Mouse (Mus musculus) layer of hippocampus, adult 11-12 months (tissue): ENCODE results near the gene Ms4a2.
A peak's percentile ranks its signal among the peaks of the same experiment; 100 is the strongest.

Experiments
- DNase-seq: peaks from one replicate; pipeline ENCODE4 v3.0.0; 2022; ENCODE audit warnings: low spot score

Gene Ms4a2

DNA sequence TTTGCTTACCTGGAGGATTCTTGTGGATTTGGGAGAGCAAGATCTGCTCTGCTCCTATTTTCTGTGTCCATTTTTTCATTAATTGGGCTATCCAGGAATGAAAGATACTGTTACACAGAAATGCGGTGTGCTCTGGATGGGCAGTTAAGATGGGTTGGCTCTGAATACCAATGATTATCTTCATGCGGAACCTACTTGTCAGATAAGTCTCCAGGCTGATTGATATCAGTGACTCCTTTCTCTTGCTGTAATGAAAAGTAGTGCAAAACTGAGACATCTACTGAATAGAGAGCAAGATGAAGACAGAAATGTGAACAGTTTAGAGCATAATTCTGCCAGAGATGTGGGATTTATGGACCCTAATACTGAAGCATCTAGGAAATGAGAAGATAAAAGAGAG, at the start of gene Ms4a2:
TSS of gene Ms4a2 (minus strand) at position 169 of the 400 bp plus-strand sequence.
- no peak for DNase-seq

DNA sequence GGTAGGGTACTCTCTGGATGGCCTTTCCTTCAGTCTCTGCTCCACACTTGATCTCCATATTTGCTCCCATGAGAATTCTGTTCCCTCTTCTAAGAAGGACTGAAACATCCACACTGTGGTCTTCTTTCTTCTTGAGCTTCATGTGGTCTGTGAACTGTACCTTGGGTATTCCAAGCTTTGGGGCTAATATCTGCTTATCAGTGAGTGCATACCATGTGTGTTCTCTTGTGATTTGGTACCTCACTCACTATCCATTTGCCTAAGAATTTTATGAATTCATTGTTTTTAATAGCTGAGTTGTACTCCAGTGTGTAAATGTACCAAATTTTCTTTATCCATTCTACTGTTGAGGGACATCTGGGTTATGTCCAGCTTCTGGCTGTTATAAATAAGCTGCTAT, 38.0 kb upstream of the Ms4a2 start:
- DNase-seq = no peak

DNA sequence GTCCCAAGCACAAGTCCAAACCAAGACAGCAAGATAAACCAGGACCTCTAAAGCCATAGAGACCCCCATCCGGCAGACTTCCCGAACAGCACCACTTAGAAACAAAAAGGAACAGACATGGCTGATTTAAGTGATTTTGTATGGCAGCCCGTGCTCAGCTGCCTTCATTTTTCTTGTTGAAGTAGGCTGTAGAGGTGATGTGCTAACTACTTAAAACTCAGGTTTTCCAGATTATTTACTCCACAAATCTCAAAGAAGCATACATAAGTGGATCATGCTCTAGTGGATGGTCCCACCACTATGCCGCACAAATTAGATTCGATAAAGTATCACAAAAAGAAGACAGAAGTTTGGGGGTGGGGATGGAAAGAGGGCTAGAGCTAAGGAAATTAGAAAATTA, 36.9 kb upstream of the Ms4a2 start, which contains the start of gene Oosp2:
TSS of gene Oosp2 (minus strand) at position 101 of the 400 bp plus-strand sequence.
- DNase-seq = no peak

DNA sequence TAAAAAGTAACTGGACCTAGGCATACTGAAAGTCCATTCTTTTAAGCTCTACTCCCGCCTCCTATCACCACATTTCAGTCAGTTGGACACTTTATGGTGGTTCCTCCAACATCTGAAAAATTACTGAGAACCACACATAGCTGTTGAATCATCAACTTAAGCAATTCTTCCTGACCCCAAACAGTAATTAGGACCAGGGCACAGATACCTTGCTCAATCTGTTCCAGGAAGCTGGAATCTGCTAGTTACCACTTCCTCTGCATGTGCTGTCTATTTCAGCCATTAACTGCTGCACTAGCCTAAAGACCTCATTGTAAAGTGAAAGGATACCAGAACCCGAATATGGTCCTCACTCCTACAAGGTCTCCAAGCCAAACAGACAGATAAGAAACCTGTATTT, 35.6 kb upstream of the Ms4a2 start:
- no peak for DNase-seq

DNA sequence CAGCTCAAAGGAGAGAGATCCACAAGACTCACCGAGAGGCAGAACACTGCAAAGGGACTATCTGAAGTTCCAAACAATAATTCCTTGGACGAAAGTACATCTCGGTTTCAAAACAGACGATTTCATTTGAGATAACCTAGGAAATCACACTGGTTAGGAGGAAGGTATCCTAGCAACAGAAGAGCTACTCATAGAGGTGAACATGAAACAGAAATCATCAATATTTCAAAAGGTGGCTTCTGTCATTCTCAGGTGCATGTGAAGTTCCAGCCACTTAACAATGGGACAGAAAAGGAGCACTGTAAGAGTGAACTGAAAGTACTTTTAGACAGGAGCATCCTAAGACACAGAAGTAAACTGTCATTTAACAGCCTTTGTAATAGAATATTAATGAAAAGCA, 26.0 kb upstream of the Ms4a2 start:
- no peak for DNase-seq

DNA sequence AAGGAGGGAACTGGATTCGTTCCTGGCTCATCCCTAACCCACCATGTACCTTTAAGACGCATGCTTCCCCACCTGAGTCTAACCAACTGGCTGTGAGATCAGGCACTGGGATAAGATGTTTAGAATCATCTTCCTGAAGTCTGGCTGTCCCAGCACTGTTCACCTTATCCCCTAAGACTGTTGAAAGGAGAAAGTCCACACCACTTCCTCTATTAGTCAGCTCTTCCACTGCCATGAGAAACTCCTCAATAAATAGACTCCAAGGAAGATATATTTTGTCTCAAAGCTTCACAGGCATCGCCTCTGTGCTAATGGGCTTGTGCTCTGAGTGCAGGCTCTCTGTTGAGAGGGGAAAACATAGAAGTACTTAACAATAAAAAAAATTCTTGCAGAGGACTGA, 22.6 kb upstream of the Ms4a2 start:
- no peak for DNase-seq

DNA sequence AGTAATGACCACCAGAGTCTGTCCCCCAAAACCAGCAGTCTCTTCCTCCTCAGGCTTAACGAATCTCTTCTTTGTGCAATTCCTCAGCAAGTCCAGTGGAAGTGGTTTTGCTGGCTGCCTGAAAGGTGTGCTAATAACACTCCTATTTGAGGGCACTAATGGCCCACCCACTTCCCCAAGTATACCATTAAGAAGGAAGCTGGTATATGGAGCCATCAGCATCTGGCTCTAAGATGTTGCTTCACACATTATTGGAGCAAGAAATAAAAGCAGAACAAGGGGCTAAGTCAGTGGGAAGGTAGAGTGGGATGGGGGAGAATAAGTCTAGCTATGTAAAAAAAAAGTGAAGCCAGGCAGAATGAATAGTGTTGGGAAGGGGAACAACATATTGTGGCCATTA, 17.2 kb upstream of the Ms4a2 start, which contains the start of gene Ms4a3:
TSS of gene Ms4a3 (minus strand) at position 120 of the 400 bp plus-strand sequence.
- DNase-seq = no peak

DNA sequence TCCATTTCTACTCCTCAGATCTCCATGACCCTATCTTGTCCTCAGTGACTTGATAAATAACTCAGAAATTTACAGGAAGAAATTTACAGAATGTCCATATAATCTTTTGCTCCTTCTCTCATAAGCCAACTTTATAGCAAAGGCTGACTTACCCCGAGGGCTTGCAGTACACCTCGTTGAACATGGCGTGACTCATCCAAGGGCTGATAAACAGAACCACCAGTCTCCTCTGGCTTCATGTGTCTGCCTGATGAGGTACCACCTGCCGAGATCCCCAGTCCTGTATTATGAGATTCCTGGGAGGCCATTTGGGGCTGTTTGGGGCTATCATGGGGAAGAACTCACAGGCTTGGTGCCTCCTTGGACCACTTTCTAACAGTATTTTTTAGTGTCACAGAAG, 15.5 kb upstream of the Ms4a2 start:
- DNase-seq = no peak

DNA sequence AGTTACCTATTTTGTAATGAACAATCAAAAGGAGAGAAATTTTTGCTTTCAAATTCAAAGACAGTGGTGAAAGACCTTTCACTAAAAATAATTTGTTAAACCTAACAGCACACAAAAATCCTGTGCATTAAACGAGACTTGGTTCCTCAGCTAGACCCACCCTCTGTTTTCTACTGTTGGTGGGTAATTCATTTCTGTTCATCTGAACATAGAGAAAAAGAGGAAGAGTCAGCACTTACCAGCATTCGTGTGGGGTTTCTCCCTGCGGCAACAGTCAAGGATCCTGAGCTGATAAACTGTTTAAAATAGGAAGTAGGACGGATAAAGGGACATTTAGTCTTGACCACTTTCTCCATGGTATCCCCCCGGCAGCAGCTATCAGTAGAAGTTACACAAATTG, 12.1 kb upstream of the Ms4a2 start:
- DNase-seq = no peak

DNA sequence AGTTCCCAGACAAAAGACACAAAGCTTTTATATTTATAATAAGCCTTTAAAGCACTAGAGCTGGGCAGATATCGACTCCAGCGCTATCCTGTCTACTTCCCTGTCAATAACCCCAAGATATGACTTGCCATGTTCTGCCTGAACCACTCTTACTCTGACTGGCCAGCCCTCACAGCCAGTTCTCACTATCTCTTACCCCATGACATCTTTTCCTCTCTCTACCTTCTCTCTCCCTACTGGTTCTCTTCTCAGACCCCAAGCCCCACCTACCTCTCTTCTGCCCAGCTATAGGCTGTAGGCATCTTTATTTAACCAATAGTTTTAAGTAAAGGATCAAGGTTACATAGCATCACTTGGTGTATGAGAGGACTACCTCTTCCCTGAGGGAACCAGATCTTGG, 10.8 kb upstream of the Ms4a2 start:
- no peak for DNase-seq

DNA sequence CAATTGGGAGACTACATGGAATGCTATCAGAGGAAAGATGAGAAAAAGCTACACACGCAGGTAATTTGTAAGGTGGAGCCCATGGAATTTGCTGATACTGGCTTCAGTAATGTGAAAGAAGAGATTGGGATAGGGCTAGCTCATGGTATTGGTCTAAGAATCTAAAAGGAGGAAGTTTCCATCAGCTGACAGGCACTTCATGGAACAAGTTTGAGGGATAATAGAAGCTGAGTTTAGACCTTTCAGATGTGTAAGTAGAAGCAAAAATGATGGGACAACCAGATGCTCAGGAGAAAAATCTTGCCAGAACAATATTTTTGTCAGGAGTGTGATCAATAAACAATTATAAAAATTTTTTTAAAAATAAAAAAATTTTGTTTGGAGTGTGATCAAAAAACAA, 10.2 kb upstream of the Ms4a2 start:
- no peak for DNase-seq

DNA sequence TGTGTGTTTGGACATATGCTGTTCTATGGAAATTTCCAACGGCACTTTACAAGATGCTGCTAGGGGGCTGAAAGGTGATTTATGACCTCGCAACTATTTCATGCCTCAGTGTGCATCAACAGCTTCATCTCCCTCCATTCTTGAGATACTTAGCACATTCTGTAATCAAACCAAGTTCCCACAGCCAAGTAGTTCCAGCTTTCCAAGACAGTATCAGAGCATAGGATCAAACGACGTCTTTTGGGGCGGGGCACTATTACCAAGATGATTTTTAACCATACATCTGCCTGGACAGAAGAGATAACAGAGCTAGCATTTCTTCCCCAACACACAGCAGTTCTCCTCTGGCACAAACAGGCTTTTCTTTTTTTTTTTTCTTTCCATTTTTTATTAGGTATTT, 1.7 kb upstream of the Ms4a2 start:
- no peak for DNase-seq

DNA sequence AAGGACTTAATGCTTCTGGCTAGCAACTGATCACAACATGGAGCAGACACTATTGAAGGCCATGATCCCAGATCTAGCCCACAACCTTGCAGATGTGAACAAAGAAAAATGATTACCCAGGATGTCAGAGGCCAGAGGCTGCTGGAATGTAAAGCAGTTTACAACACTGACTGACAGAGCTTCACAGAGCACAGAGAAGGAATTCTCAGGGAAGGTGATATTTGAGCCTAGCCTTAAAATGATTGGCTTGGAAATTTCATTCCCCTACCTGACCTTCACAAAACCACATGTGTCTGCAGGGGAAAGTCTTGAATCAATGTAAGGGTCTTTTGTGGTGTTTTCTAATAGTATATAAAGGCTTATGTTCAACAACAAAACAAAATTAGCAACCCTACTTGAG, 1.3 kb upstream of the Ms4a2 start:
- no peak for DNase-seq

DNA sequence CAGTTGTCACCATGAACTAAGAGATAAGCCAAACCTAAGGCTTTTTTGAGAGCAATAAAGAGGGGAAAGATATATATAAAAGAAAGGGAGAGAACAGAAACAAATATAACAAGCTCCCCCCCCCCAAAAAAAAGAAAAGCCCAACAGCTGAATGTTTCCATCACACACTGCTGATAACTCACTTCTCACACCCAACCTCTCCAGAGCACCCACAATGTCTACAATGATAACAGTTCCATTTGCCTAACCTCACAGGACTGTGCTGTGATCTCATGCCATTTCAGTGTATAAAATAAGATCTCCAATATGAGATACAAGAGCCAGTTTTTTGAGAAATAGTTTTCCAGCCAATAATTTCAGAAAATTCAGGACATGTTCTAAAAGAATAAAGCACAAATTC, 5.5 kb downstream of the Ms4a2 start:
- DNase-seq = no peak

DNA sequence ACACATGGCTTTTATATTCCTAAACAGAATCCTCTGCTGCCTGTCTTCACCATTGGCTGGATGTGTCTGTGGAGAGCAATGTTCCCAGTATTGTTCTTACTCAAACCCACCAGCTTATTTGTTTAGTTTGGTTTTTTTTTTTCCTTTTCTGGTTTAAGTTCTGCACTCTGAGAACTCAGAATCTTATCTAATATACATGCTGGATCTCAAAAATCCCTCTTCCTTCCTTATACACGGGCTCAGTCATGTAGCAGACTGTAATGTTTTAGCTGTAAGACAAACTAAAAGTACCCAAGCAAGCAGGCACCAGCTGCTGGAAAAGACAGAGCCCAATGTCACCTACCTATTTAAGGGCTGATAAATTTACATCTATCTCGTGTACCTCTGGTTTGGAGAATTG, 8.7 kb downstream of the Ms4a2 start:
- no peak for DNase-seq

DNA sequence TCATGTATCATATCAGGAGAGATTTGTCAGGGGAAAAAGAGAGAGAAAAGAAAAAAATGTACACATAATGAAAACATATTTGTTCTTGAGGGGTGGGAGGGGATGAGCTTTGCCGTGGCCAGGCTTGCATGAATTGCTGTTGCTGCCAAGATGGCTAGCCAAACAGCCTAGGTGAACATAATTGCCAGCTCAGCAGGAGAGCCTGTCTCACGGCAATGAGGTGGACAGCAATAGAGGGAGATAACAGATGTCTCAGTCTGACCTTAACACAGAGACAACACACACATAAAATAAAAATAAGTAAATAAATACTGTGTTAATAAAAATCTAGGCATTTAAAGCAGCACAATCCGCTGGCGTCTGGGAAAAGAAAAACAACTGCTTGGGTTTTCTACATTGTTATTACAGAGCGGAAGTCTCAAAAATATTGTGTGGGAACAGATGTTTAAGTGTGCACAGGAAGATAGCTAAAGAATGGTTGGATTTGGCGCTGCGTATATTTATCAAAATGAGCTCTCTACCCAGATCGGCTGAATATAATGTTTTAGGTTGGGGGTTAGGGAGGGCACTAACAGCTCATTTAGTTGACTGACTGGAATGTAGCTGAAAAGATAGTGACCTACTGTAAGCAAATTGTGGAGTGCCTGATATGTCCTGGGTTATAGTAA, 9.6 kb downstream of the Ms4a2 start:
- DNase-seq = no peak

DNA sequence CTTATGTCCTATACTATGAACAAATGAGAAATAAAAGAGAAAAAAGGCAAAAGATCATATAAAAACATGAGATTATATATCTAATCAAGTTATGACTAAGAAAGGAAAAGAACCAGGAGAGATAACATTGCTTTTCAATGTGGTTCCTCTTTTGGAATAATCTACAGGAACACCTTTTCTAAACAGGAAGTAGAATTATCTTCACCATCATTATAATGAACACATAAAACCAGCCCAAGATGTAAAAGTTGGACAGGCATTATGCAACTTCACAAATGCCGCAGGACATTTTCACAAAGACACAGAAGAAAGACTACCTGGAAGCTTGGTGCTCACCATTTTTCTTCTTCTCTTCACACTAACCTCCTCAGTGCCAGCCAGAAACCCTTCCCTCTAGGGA, 10.4 kb downstream of the Ms4a2 start:
- no peak for DNase-seq

DNA sequence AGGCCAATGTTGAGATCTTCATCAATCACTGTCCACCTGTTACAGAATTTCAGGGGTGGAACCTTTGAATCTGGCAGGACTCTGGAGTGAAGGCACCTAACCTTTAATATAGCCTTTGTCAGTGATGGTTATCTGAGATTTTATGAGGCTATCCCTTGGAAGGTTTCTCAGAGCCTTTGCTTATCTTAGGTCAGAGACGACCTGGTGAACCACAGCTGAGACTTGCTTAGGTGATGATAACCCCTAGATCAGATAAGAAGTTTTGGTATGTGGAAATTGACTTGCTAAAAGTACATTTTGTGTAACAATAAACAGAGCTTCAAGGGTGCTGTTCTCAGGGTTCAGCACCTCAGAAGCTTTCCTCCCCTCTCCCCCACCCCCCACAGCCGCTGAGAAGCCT, 11.2 kb downstream of the Ms4a2 start:
- no peak for DNase-seq

DNA sequence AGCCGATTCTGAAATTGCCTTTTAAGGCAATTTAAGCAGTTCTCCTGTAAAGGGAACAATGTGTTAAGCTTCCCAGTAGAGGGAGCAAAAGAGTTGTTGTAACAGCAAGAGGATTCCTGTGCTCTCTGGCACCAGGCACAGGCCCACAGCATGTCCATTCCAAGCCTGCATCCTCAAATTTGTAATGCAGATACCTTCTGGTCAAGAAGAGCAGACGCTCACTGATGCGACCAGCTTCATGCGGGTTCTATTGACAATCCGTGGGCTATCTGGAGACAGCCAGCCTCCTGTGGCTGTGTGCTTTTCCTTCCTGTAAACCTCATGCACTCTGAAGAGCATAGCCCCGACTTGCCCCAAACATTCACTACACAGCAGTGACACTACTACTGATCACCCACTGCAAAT, 12.0 kb downstream of the Ms4a2 start:
- peak; percentile 32 for DNase-seq

DNA sequence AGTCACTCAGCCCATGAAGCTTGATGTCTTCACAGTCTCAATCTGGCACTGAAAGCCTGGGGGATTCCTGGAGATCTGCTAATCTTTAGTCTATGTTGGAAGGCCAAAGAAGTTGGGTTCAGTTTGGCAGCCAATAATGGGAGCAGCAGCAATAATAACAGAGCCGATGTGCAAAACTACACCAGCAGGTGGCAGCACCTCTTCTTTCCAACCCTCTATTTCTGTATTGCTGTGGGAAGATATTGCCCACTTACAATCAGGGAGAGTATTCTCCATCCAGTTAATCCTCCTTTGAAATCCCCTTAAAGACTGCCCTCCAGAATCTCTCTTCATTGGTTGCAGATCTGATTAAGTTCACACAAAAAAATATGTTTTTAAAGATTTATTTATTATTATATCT, 15.3 kb downstream of the Ms4a2 start:
- DNase-seq = peak; percentile 36

DNA sequence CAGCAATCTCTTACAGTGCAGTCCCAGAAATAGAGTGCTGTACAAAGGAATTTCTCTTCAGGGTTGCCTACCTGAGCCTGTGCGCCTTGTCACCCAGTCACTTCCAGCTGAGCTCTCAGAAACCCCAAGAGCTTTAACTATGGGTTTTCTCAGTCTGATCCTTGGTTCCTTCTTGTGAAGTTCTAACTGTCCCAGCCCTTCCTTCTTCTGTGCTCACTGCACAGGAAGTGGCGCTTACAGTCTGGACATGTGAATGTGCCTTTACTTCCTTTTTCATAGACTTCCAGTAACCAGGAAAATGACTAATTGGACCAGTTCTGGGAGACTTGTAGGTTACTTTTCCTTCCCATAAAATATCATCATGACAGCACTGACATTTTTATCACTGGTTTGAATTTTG, 18.9 kb downstream of the Ms4a2 start, which contains the start of gene Ms4a6d:
TSS of gene Ms4a6d (minus strand) at position 247 of the 400 bp plus-strand sequence.
- DNase-seq = no peak

DNA sequence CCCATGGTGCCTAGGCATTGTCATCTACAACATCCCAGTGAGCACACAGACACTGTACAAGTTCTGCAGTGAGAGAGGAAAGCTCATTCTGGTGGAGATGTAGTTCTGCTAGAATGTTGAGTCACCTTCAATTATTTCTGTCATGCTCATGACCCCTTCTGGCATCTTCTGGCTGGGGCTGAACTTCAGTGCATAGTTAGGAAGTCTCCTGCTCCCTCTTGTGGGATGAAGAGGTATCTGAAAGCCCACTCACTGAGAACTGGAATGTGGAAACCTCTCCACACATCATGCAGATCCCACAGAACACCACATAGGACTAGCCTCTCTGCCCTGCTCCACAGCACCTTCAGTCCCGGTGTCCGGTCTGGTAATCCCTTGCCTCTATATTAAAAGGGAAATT, 21.5 kb downstream of the Ms4a2 start:
- DNase-seq = peak; percentile 58

DNA sequence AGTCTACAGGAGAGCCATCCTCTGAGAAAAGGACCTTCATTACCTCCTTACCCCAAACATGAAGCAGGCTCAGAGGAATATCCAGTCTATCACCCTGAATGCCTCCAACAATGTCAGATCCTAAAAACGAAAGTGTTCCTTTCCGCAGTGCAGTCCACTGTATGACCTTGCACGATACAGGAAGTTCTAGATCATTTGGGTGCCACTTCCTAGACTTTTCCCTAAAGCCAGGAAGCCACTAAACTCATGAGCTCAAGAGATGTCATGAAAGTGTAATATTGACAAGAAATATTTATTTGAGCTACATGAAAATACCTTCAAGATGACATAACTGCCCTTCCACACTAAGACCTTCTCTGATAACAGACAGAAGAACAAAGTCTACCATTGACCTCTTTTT, 22.2 kb downstream of the Ms4a2 start:
- no peak for DNase-seq

DNA sequence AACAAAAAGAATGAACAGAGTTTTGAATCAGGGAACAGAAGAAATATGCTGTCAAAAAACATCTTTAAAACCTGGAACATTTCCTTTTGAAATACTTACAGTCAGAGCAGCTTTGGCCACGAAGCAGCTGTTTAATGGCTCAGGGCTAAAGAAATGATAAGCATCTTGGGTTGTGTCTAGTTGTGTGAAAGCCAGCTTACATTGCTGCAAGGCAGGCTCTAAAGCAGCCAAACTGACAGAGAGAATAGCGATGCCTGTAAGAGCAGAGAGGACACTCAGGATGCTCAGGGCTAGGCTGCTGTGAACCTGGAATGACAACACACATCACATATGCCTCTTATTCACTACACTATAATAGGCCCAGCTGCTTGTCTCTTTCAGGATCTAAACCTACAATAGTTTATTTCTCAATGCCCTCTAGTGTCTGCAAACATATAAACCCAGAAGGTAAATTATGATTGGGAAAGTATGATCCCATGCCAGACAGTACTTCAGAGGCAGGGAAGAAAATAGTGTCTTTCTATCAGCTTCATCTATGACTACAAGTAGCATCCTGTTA, 33.5 kb downstream of the Ms4a2 start:
- DNase-seq = no peak
